Mouse (Mus musculus): ENCODE results near the gene Mob3b. TPM values are rescaled to one million over a fixed set of nuclear protein-coding genes. Genes with fewer than 3 reads are reported as not detected.

Mob3b gene
- polyA plus RNA-seq, 1 experiment: not detected

GRCm38 (mm10) chr4:35089321-35090316 is 67.7 kb downstream of the Mob3b start:
- no peaks in the 10 kb centered on the region for H3K36me3 ChIP-seq (ENCODE audit: control insufficient read depth)
- H3K4me3 ChIP-seq (replicated peaks): no peak overlapping the region
- TF ChIP-seq GATA1 (IDR thresholded peaks at IDR 0.05; ENCODE audit: low read length): no peak
- TF ChIP-seq TAL1 (IDR thresholded peaks at IDR 0.05; ENCODE audit: low read length): no peak
- no peaks in the 10 kb centered on the region for H3K4me1 ChIP-seq (ENCODE audit: control insufficient read depth)
- no peaks in the 10 kb centered on the region for H3K9me3 ChIP-seq (ENCODE audit: control insufficient read depth, low read length)
- H3K27me3 ChIP-seq (ENCODE audit: control insufficient read depth): no peaks in the 10 kb centered on the region

GRCm38 (mm10) chr4:35086067-35086700 is 71.1 kb downstream of the Mob3b start:
- H3K36me3 ChIP-seq (ENCODE audit: control insufficient read depth): no peaks in the 10 kb centered on the region; the same call in 1 of the 2 replicates

GRCm38 (mm10) chr4:35084060-35084459 is 73.2 kb downstream of the Mob3b start:
- H3K27me3 ChIP-seq (ENCODE audit: control insufficient read depth): no peaks in the 10 kb centered on the region
- no peaks in the 10 kb centered on the region; the same call in 1 of the 2 replicates for H3K36me3 ChIP-seq (ENCODE audit: control insufficient read depth)
- H3K4me3 ChIP-seq (replicated peaks): no peak overlapping the region
- H3K4me1 ChIP-seq (ENCODE audit: control insufficient read depth): no peaks in the 10 kb centered on the region
- no peak for TF ChIP-seq GATA1 (IDR thresholded peaks at IDR 0.05; ENCODE audit: low read length)
- no peak for TF ChIP-seq TAL1 (IDR thresholded peaks at IDR 0.05; ENCODE audit: low read length)
- H3K9me3 ChIP-seq (ENCODE audit: control insufficient read depth, low read length): no peaks in the 10 kb centered on the region

More at GRCm38 (mm10) chr4:35086067-35086700, 71.1 kb downstream of the Mob3b start:
- no peaks in the 10 kb centered on the region for H3K4me1 ChIP-seq (ENCODE audit: control insufficient read depth)
- TF ChIP-seq TAL1 (IDR thresholded peaks at IDR 0.05; ENCODE audit: low read length): no peak
- TF ChIP-seq GATA1 (IDR thresholded peaks at IDR 0.05; ENCODE audit: low read length): no peak
- no peaks in the 10 kb centered on the region for H3K9me3 ChIP-seq (ENCODE audit: control insufficient read depth, low read length)
- no peak overlapping the region for H3K4me3 ChIP-seq (replicated peaks)
- H3K27me3 ChIP-seq (ENCODE audit: control insufficient read depth): no peaks in the 10 kb centered on the region

GRCm38 (mm10) chr4:35082476-35083114 is 74.7 kb downstream of the Mob3b start:
- TF ChIP-seq GATA1 (IDR thresholded peaks at IDR 0.05; ENCODE audit: low read length) (no peak), TAL1 (IDR thresholded peaks at IDR 0.05; ENCODE audit: low read length) (no peak)
- no peak overlapping the region for H3K4me3 ChIP-seq (replicated peaks)

GRCm38 (mm10) chr4:35080285-35080684 is 77.0 kb downstream of the Mob3b start:
- H3K27me3 ChIP-seq (ENCODE audit: control insufficient read depth): no peaks in the 10 kb centered on the region
- no peak overlapping the region for H3K4me3 ChIP-seq (replicated peaks)
- no peaks in the 10 kb centered on the region; the same call in 1 of the 2 replicates for H3K36me3 ChIP-seq (ENCODE audit: control insufficient read depth)
- H3K4me1 ChIP-seq (ENCODE audit: control insufficient read depth): no peaks in the 10 kb centered on the region
- no peaks in the 10 kb centered on the region for H3K9me3 ChIP-seq (ENCODE audit: control insufficient read depth, low read length)
- no peak for TF ChIP-seq GATA1 (IDR thresholded peaks at IDR 0.05; ENCODE audit: low read length)
- no peak for TF ChIP-seq TAL1 (IDR thresholded peaks at IDR 0.05; ENCODE audit: low read length)

More at GRCm38 (mm10) chr4:35082476-35083114, 74.7 kb downstream of the Mob3b start:
- Histone ChIP-seq H3K4me1 (ENCODE audit: control insufficient read depth) (no peaks in the 10 kb centered on the region), H3K27me3 (ENCODE audit: control insufficient read depth) (no peaks in the 10 kb centered on the region), H3K9me3 (ENCODE audit: control insufficient read depth, low read length) (no peaks in the 10 kb centered on the region), H3K36me3 (ENCODE audit: control insufficient read depth) (no peaks in the 10 kb centered on the region; the same call in 1 of the 2 replicates)

- Histone ChIP-seq H3K4me1 (ENCODE audit: control insufficient read depth) (no peaks in the 10 kb centered on the region), H3K9me3 (ENCODE audit: control insufficient read depth, low read length) (no peaks in the 10 kb centered on the region), H3K4me3 (replicated peaks) (no peak overlapping the region), H3K36me3 (ENCODE audit: control insufficient read depth) (no peaks in the 10 kb centered on the region), H3K27me3 (ENCODE audit: control insufficient read depth) (no peaks in the 10 kb centered on the region)
- TF ChIP-seq GATA1 (IDR thresholded peaks at IDR 0.05; ENCODE audit: low read length) (no peak), TAL1 (IDR thresholded peaks at IDR 0.05; ENCODE audit: low read length) (no peak)
Measured at GRCm38 (mm10) chr4:35068739-35069138, 88.5 kb downstream of the Mob3b start.

- no peaks in the 10 kb centered on the region for H3K36me3 ChIP-seq (ENCODE audit: control insufficient read depth)
- no peak overlapping the region for H3K4me3 ChIP-seq (replicated peaks)
- no peaks in the 10 kb centered on the region for H3K27me3 ChIP-seq (ENCODE audit: control insufficient read depth)
- TF ChIP-seq GATA1 (IDR thresholded peaks at IDR 0.05; ENCODE audit: low read length) (no peak), TAL1 (IDR thresholded peaks at IDR 0.05; ENCODE audit: low read length) (no peak)
- no peaks in the 10 kb centered on the region for H3K9me3 ChIP-seq (ENCODE audit: control insufficient read depth, low read length)
- no peaks in the 10 kb centered on the region for H3K4me1 ChIP-seq (ENCODE audit: control insufficient read depth)
Measured at GRCm38 (mm10) chr4:35066163-35066562, 91.1 kb downstream of the Mob3b start.

GRCm38 (mm10) chr4:35065075-35065838 is 92.0 kb downstream of the Mob3b start:
- Histone ChIP-seq H3K36me3 (ENCODE audit: control insufficient read depth) (no peaks in the 10 kb centered on the region), H3K27me3 (ENCODE audit: control insufficient read depth) (no peaks in the 10 kb centered on the region), H3K9me3 (ENCODE audit: control insufficient read depth, low read length) (no peaks in the 10 kb centered on the region), H3K4me1 (ENCODE audit: control insufficient read depth) (no peaks in the 10 kb centered on the region), H3K4me3 (replicated peaks) (no peak overlapping the region)
- TF ChIP-seq TAL1 (IDR thresholded peaks at IDR 0.05; ENCODE audit: low read length) (no peak), GATA1 (IDR thresholded peaks at IDR 0.05; ENCODE audit: low read length) (no peak)

Measured in erythroblast, embryonic 14.5 days (primary cell).